Mouse (Mus musculus) 3T3-L1 (cell line): Measurements from ENCODE around the gene Dctpp1.

ENCODE experiments used
- DNase-seq: peaks from one replicate; pipeline ENCODE4 v3.0.0-alpha.2; 2015; ENCODE audit warnings: low read depth, low spot score

The Dctpp1 gene

GRCm38 (mm10) chr7:127231826-127232621, 28.5 kb downstream of the Dctpp1 start:
- DNase-seq = peak; percentile 25

- DNase-seq = no peak
Observed at GRCm38 (mm10) chr7:127231376-127231775, 29.1 kb downstream of the Dctpp1 start.

- peak; percentile 88 for DNase-seq
Observed at GRCm38 (mm10) chr7:127228615-127229303, 31.8 kb downstream of the Dctpp1 start.

- DNase-seq = no peak
Observed at GRCm38 (mm10) chr7:127225147-127225995, 35.1 kb downstream of the Dctpp1 start.

- no peak for DNase-seq
Observed at GRCm38 (mm10) chr7:127224616-127225015, 35.9 kb downstream of the Dctpp1 start.

GRCm38 (mm10) chr7:127223515-127224478, 36.7 kb downstream of the Dctpp1 start:
- DNase-seq = no peak

- DNase-seq = no peak
Observed at GRCm38 (mm10) chr7:127223106-127223505, 37.4 kb downstream of the Dctpp1 start.

- DNase-seq = no peak
Observed at GRCm38 (mm10) chr7:127220440-127220839, 40.1 kb downstream of the Dctpp1 start.

- DNase-seq = no peak
Observed at GRCm38 (mm10) chr7:127218670-127219069, 41.8 kb downstream of the Dctpp1 start.

GRCm38 (mm10) chr7:127217901-127218642, 42.4 kb downstream of the Dctpp1 start:
- DNase-seq = no peak

GRCm38 (mm10) chr7:127217475-127217874, 43.0 kb downstream of the Dctpp1 start:
- DNase-seq = no peak

GRCm38 (mm10) chr7:127216307-127216706, 44.2 kb downstream of the Dctpp1 start:
- DNase-seq = no peak

GRCm38 (mm10) chr7:127214981-127215871, 45.3 kb downstream of the Dctpp1 start:
- DNase-seq = peak; percentile 54

GRCm38 (mm10) chr7:127214521-127214920, 46.0 kb downstream of the Dctpp1 start:
- DNase-seq = no peak

GRCm38 (mm10) chr7:127213930-127214329, 46.6 kb downstream of the Dctpp1 start:
- no peak for DNase-seq

- peak; percentile 44 for DNase-seq
Observed at GRCm38 (mm10) chr7:127213485-127213884, 47.0 kb downstream of the Dctpp1 start.

- no peak for DNase-seq
Observed at GRCm38 (mm10) chr7:127212432-127213250, 47.9 kb downstream of the Dctpp1 start.
